ENCODE assay signal across 21 mouse cellular contexts in genomic region chr14:56234556-56234955, GRCm38 (mm10). TPM values are rescaled to one million over a fixed set of nuclear protein-coding genes. Genes with fewer than 3 reads are reported as not detected.
DNase-seq lines count a peak whose midpoint lies in the region.
"Had no signal": no experiment of that assay in that cellular context is flagged by ENCODE, and none has a peak within 500 bp of the region (broad histone marks: within the 10 kb centered on the region; RNA-seq: fewer than 3 reads in every experiment).

TSS of gene Gzmc (minus strand) at chr14:56234656.

- DNase-seq in heart, adult 11 months: peak; percentile 76
- DNase-seq in heart, adult 9 months (ENCODE audit: low spot score in 2 of 2): no peak
- no peak for DNase-seq in thymus, postnatal 0 days (ENCODE audit: low spot score)
- no peak for DNase-seq in thymus, postnatal 10 days (ENCODE audit: low spot score in 2 of 2)
- DNase-seq in 416B (ENCODE audit: low read depth): peak; percentile 80
- no peak for DNase-seq in frontal cortex, postnatal 10 days (ENCODE audit: low spot score in 2 of 2)
- DNase-seq: adrenal gland, adult 2 months; adrenal gland, adult 8-10 months; adrenal gland, postnatal 10 days; adrenal gland, postnatal 14 days; adrenal gland, postnatal 25 days; adrenal gland, postnatal 36 days; B cell, adult 2 months; cerebellum, adult 11 months; cerebellum, adult 11-12 months; cerebellum, adult 18-20 months; cerebellum, adult 2 months had no signal

RNA-seq across cellular contexts. Expression of gene Gzmc, which starts in this region (rescaled TPM):
- 10.4 and 13.2 TPM in 2 replicates for polyA plus RNA-seq in thymus, postnatal 0 days (2015; fragmentation: Nextera tagmentation; extraction: Ambion mirVana)
- polyA plus RNA-seq: adrenal gland, adult 2 months; brain, embryonic 14.5 days; C2C12; cerebellum, adult 2 months; G1E; Patski had no signal

Comparison
In these comparisons a context has a peak if more than half of its experiments do, and no peak if none do; other contexts are left out.
1. DNase-seq: peak in heart, adult 11 months (single experiment) and 416B (single experiment); none in heart, adult 9 months (0 of 2), thymus, postnatal 0 days (single experiment), thymus, postnatal 10 days (0 of 2) and frontal cortex, postnatal 10 days (0 of 2).